Mouse (Mus musculus): Measurements from ENCODE around the gene Amt. TPM values are rescaled to one million over a fixed set of nuclear protein-coding genes. Genes with fewer than 3 reads are reported as not detected.
A peak's percentile ranks its signal among the peaks of the same experiment; 100 is the strongest.
"Not testable (repeated sequence)": the region's sequence is repeated elsewhere in the genome, so short reads cannot be mapped to it uniquely, and the experiment has no call there.

Gene Amt
- 10 to 100 TPM; 26.3 to 32.2 (median 28.2) TPM for total RNA-seq (2022)

DNA sequence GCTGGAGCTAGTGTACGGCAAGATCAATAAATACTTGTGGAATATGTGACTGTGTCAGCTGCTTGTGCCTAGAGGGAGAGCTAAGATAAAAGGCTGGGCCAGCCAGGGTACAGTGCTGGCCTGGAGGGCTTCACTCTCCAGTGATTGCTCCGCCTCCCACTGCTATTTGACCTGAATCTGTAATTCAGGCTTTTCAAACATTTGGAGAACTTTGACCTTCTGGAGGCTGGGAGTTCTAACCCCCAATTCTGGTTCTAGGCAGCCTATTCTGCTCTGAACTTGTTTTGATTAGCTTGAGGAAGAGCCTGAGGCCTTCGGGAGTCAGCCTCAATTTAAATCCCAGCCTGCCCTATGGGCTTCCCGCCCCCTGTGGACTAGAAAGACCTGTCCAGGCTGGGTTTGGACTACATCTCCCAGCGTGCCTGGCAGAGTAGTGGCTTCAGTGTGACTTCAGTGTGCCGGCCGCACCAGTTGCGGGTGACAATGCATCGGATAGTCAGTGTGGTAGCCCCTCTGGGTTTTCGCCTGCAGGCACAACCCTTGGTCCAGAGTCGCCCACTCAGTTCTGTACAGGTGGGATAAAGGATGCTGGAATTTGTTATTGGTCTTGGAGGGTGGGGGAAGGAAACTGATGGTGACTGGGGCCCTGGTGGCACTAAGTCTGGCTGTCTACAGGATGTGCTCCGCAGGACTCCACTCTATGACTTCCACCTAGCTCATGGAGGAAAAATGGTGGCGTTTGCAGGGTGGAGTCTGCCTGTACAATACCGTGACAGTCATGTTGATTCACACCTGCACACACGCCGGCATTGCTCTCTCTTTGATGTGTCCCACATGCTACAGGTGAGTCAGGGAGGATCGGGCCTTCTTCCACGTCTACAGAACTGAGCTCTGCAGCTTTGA is at the start of gene Amt:
Gene Amt, plus strand, starts transcription at position 401 of the 903 bp plus-strand sequence.
- no peak for DNase-seq (ENCODE audit: low spot score in 2 of 2)

DNA sequence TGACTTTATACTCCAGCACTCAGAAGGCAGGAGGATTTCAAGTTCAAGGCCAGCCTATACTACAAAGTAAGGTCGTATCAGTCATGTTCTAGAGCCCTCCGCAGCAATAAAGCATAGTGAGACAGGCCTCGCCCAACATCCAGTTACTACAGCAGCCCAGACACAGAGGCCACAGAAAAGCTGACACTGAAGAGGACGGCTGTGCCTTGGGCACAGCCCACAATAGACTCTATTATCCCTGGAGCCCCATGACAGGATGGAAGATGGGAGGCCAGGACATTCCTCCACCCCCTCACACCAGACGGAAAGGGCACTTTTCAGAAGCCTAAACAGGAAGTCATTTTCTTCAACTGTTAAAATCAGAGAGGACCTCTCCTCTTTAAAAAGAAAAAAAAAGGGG is 47.7 kb upstream of the Amt start:
- DNase-seq (ENCODE audit: low spot score in 2 of 2), result no peak

DNA sequence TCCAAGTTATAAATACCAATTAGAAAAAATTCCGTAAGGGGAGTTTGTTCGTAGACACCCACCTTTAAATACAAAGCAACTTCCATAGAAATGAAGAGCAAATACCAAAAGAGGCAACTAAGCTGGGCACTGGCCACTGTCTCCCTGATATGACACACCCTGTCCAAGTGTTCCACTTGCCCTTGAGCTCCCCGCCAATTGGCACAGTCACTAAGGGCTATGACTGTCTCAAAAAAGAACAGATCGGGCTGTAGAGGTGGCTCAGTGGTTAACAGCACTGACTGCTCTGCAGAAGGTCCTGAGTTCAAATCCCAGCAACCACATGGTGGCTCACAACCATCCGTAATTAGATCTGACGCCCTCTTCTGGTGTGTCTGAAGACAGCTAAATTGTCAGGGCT is 44.8 kb upstream of the Amt start:
- no peak for DNase-seq (ENCODE audit: low spot score in 2 of 2)

GRCm38 (mm10) chr9:108252766-108253165 is 43.9 kb upstream of the Amt start:
- DNase-seq (ENCODE audit: low spot score in 2 of 2), result no peak

DNA sequence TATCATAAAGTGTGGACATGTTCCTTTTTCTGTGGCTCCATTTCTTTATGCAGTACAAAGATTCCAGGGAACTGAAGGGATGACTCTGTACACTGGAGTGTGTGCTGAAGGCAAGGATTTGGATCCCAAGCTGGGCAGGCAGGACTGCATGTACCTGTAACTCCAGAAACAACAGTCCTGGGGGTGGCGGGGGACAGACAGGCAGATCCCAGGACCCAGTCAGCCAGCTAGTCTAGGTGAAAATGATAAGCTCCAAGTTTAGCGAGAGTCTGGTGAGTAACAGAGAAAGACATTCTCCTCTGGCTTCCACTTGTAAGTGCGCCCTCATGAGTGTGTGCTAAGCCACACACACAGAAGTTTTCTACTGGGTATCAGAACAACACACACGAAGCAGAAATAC is 36.1 kb upstream of the Amt start:
- DNase-seq (ENCODE audit: low spot score in 2 of 2), result no peak

- no peak for DNase-seq (ENCODE audit: low spot score in 2 of 2)
These were observed 34.8 kb upstream of the Amt start for GRCm38 (mm10) chr9:108261865-108262264.

DNA sequence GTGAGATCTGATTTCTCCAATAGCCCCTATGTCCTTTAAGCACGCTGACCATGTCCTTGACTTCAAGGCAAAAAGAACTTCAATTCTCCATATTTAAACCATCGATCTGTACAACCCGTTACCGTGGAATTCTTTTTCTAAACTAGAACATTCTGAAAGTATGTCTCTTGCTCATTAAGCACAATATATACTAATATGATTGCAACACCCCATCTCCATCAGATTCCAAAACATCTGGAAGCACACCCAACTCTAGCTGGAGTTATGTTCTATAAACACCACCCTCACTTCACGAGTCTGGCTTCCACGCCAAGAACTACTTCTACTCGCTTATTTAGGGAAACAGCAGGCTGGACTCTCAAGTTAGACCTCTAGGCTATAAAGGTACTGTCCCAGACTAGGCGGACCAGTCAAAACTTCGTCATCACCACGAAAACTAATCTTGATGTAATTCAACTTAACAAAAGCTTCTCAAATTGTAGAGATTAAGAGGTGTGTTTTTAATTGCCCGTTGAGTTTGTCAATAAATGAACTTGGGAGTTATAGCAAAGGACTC is 34.1 kb upstream of the Amt start:
- no peak for DNase-seq (ENCODE audit: low spot score in 2 of 2)

DNA sequence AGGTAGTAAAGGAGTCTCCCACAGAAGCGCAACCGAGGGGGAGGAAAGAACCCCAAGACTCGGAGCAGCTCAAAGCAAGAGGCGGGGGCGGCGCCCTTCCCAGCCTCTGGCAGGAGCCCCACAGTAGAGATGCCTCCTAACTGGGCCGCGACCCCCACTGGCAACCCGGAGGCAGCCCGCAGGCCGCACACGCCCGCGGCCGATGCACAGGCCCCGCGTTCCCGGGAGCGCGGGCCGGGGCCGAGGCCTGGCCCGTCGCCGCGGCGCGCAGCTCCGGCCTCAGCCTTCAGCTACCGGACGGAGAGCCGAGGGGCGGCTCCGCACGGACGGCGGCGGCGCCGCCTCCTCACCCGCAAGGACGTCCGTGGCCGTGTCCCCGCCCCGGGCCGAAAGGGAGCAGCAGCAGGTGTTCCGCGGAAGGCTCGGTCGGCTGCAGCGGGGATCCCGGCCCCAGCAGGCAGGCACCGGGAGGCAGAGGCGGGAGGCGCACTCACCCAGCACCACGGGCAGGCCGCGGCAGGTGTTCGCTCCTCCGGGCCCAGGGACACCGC is 33.4 kb upstream of the Amt start:
- peak; percentile 26 to 27 for DNase-seq (ENCODE audit: low spot score in 2 of 2)

DNA sequence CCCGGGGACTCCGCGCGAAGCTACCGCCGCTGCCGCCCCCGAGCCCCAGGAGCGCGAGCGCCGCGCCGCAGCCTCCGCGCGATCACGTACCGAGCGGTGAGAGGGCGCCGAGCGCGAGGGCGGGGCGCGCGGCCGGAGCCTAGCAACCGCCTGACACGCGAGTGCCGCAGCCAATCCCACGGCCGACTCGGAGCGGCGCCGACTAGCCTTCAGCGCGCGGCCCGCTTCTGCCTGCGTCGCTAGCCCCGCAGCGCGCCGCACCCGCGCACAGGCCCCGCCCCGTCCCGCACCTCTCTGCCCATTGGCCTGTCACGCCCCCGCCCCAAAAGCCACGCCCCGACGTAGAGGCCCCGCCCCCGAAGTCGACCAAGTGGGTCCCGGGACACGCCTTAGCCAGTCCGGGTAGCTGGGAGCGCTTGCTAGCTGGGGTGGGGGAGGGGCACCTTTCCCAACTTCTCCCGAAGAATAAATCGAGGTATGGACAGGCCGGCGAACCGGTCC is 32.9 kb upstream of the Amt start, which contains the start of gene Dag1:
Gene Dag1, minus strand, starts transcription at position 269 of the 501 bp plus-strand sequence.
- DNase-seq (ENCODE audit: low spot score in 2 of 2), result peak; percentile 95 to 99

DNA sequence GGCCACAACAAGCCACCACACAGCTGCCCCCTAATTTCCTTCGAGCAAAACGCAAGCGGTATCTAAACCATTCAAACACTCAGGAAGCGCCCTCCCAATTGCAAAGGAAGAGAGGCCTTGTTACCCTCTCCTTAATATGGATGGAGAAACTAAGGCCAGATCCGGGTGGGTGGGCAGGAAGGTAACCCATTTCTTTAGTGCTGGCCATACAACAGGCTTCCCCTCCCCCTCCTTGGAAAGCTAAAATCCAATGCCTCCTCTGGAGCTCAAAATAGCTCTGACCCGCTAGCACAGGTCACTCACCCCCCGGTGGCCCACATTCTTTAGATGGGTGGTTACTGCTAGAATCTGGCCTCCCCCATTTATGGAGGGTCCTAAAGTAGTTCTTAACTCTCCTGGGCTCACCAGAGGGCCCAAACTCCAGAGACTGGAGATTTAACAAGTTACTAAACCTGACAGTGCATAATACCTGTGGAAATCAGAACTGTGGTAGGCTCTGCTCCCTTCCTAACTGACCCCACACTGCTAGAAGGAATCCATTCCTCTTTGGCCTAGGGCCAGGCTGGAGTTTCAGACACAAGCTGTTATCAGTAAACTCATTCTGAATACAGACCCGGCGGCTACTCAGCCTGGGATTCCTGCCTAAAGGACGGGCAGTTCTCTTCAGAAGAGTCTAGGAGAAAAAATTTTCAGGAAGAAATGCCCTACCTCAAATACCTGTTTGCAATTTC is 32.3 kb upstream of the Amt start:
- no peak for DNase-seq (ENCODE audit: low spot score in 2 of 2)

DNA sequence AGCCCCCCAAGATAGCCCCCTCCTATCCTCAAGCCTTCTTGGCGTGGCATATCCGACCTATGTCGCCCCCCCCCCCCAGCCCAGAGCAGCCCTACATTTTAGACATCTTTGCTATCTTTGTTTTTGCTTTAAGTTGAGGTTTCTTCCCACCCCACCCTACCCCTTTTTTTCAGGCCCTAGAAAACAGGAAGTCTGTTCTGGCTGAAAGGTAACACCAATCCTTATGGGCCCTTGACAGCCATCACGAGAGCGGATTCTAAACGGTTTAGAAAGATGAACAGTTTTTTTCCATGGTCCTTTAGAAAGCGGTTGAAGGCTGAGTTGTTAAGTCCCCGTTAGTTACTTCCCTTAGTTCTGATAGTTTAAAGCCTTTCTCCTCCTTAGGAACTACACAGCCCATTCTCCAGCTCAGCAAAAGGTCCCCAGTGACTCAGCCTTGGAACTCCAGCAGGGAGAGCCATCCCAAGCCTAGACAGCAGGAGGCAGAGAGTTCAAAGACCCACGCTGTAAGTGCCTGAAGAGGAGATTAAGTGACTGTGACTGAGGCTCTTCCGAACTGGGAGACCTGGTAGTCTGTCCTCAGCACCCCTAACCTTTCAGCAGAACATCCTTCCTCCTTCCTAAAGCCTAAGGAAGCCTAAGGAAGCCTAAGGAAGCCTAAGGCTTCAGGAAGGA is 30.3 kb upstream of the Amt start:
- no peak for DNase-seq (ENCODE audit: low spot score in 2 of 2)

DNA sequence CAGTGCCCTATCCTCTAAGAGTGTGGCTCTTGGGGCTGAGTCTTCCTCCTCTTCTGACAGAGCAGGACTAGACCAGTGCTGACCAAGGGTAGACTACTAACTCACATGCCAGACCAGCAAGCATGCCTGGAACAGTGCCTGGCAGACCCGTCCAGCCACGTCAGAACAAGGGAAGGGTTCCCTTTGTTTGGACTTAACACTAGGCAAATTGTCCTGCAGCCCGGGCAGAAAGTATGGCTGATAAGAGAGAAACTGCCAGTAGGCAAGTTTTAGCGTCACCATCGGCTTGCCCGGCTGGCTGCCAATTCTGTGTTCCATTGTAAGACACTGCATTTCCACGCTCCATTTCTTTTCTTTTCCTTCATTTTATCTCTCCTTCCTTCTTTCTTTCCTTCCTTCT is 29.0 kb upstream of the Amt start:
- no peak for DNase-seq (ENCODE audit: low spot score in 2 of 2)

GRCm38 (mm10) chr9:108268701-108269100 is 28.0 kb upstream of the Amt start:
- not testable (repeated sequence) for DNase-seq (ENCODE audit: low spot score in 2 of 2)

GRCm38 (mm10) chr9:108271941-108272340 is 24.7 kb upstream of the Amt start:
- no peak for DNase-seq (ENCODE audit: low spot score in 2 of 2)

DNA sequence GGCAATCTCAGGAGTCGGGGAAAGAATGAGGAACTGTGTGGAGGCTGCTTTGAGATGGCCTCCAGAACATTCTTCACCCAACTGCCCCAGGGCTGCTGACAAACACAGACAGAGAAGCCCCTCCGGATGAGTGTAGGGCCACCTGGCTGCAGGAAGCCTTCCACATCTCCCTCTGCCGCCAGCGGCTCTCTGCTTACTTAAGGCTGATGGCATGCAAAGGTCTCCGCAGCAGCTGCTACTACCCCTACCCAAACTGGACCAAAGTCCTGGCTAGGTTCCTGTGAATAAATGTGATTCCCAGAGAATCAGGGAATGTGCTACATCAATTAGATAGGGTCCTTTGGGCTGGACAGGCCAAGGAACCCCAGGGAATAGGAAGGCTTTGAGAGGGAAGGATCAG is 24.0 kb upstream of the Amt start:
- DNase-seq (ENCODE audit: low spot score in 2 of 2), result no peak

DNA sequence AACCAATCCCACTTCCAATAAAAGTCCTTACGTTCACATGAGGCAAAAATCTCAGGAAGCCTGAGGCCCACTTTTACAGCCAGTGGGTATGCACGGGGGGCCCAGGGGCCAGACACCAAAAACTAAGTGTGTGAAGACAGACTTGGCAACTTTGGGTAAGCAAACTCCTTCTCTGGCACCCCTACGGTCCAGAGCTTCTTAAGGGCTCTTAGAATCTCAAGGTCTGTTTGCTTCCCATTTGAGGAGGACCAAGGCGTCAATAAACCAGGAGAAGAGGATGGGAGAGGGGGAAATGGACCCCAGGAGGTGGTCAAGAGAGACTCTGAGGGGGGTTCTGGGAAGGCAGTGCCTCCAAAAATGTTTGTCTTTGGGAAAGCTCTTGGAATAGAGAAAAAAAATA is 23.2 kb upstream of the Amt start:
- no peak for DNase-seq (ENCODE audit: low spot score in 2 of 2)

DNA sequence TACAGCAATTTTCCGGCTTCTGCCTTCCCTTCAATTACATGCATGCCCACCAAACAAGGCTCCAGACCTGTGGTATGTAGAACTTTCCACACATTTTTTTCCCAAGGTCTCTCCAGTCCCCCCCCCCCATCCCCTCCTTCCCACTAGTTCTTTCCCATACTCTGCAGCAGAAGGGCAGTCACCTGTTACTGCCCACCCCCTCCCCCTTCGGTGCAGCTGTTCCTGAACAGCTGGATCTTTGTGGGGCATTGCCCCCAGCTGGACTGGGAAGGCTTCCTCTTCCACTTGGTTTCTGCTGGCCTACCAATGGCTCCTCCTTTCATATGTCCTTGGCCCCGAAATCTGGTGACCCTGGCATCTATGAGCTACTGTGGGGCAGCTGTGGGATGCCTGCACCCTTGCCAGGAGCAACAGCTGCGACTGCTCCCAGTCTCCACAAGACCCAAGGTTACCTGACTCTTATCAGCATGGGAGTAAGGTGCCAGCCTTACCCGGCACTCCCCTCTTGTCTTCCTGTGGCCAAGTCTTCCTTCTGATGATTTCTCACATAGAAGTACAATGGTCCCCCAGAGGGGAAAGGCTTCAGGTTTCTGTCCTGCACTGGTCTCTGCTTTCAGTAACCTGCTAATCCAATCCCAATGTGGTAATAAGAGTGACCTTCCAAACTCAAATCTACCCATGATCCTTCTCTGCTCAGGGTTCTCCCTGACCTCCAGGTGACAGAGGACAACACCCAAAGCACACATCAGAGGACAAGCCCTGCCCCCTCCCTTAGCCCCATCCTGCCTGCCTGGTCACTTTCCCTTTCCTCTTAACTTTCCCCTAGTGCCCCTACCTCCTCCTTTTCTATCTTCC is 21.9 kb upstream of the Amt start:
- no peak for DNase-seq (ENCODE audit: low spot score in 2 of 2)

DNA sequence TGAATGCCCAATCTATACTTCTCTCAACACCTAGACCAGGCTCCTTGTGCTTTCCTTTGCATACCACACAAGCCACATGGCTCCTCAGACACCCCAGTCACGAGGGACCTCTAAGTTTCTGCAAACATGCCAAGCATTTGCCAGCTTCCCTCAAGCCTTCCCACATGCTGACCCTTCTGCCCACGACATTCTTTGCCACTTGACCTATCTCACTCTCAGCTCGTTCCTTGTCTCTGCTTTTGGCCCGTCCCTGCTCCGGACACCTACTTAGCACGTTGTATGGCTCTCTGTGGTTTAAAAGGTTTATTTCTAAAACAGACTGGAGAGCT is 21.4 kb upstream of the Amt start:
- no peak for DNase-seq (ENCODE audit: low spot score in 2 of 2)

GRCm38 (mm10) chr9:108278697-108279450 is 17.8 kb upstream of the Amt start:
- DNase-seq (ENCODE audit: low spot score in 2 of 2), result no peak
